Mouse (Mus musculus): ENCODE measurements around the gene Zbtb9. TPM values are rescaled to one million over a fixed set of nuclear protein-coding genes. Genes with fewer than 3 reads are reported as not detected.
A peak's percentile ranks its signal among the peaks of the same experiment; 100 is the strongest.
"Not testable (repeated sequence)": the region's sequence is repeated elsewhere in the genome, so short reads cannot be mapped to it uniquely, and the experiment has no call there.

The Zbtb9 gene
- total RNA-seq (2021): 1 to 10 TPM; 5.2 to 7.4 TPM
- long read RNA-seq, experiment 1, partial matches to known transcripts: 0 of 15 reads
- long read RNA-seq, experiment 1, other reads (novel, unspliced or antisense): 11 of 15 reads
- long read RNA-seq, experiment 2, partial matches to known transcripts: 0 of 7 reads
- long read RNA-seq, experiment 2, other reads (novel, unspliced or antisense): 5 of 7 reads

DNA sequence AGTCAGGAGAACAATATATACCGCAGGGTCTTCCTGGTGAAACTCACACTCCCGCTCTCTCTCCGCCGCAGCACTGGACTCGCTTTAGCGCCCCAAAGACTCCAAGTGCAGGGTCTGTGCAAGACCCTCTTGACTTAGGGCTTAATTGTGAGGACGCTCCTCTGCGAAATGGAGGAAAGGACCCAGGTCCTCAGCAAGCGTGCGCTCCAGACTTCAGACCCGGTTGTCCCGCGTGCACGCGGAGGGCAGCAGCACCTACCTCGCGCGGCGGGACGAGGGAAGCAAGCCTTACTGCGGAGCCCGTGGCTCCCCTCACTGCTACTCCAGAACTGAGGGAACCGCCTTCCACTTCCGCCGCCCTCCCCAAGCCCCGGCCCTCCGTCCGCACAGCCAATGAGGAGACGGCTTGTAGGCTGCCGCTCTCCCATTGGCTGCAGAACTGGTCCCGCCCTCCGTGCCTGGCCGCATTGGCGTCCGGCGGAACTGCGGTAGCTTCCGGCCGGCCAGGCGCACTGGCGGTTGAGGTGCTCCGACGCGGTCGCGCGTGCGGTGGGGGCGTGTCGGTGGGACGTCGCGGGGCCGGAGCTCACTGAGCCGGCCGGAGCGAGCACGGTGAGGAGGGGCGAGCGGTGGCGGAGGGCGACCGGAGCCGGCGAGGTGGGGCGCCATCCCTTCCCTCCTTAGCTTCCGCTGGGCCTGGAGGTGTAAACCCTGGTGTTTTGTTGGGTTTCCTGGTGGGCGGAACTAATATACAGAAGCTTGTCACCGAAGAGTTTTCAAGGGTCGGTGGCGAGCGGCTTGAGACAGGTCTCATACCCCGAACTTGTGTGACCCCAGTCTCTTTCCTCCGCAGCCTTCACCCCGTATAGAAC, at the start of gene Zbtb9:
Gene Zbtb9 (plus strand): TSS at position 465 of the 872 bp plus-strand sequence.
- DNase-seq: peak; percentile 98

DNA sequence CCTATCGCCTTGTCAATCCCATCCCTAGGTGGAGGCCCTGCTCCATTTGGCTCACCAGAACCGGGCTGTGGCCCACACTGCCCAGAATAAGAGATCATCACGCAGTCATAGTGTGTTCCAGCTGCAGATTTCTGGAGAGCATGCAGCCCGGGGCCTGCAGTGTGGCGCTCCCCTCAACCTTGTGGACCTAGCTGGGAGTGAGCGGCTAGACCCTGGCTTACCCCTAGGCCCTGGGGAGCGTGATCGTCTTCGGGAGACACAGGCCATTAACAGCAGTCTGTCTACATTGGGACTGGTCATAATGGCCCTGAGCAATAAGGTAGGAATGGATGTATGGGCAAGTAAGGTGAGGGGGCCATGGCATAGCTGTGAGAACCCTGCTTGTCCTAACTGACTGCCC, 47.6 kb upstream of the Zbtb9 start:
- not testable (repeated sequence) for DNase-seq

DNA sequence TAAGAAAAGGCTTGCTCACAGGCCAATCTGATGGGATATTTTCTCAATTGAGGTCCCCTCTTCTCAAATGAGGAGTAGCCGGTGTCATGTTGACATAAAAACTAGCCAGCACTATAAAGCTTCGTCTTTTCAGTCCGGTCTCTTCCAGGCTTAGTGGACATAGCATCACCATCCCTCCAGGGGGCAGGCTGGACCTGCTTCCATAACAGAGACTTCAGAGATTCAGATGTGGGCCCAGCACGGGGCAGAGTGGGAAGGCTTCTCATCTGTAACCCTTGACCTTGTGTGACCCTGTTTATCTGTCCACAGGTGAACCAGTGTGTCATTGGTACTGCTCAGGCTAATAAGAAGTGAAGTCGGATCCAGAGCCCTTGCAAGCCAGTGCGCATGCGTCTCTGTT, 41.2 kb upstream of the Zbtb9 start:
- peak; percentile 72 for DNase-seq

DNA sequence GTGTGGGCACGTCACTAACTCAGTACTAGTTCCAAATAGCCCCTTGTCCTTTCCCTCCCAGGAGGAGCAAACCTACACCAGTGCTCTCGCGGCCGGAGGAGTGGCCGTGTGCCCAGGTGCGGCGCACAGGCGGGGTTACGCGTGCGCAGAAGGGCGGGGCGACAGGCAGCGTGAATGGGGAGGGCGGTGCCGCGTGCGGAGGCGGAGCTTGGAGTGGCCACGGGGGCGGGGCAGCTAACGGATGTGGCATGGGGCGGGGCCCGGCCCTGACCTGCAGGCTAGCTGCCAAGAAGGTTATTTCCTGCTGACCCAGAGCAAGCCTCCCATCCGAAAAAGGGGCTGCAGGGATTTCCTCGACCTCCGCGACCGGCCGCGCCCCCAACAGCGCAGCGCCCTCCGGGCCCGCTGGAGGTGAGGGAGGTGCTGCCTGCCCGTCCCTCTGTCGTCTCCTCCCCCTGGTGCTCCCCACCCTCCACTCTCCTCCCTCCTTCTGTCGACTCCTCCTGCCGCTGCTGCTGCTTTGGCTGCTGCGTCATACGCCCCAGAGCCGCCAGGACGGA, 40.0 kb upstream of the Zbtb9 start, which contains the start of gene Phf1:
Gene Phf1 (plus strand): TSS at position 214 of the 560 bp plus-strand sequence.
- peak; percentile 99 for DNase-seq

DNA sequence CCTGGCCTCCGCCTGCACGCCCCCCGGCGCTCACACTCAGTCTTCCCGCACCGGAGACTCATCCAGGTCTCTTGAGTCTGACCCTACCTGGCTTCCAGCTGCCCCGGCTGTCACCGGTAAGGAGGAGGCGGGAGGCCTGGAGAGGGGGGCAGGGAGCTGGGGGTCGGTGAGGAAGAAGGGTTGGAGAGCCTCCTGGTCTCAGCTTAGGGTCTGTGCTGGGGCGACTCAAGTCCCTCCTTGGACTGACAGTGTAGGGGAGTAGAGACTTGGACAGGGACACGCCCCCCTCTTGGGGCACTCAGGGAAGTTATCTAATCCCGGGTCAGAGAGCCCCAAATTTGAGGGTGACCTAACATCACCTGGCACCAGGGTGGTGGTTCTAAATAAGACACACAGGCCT, 39.5 kb upstream of the Zbtb9 start:
- no peak for DNase-seq

DNA sequence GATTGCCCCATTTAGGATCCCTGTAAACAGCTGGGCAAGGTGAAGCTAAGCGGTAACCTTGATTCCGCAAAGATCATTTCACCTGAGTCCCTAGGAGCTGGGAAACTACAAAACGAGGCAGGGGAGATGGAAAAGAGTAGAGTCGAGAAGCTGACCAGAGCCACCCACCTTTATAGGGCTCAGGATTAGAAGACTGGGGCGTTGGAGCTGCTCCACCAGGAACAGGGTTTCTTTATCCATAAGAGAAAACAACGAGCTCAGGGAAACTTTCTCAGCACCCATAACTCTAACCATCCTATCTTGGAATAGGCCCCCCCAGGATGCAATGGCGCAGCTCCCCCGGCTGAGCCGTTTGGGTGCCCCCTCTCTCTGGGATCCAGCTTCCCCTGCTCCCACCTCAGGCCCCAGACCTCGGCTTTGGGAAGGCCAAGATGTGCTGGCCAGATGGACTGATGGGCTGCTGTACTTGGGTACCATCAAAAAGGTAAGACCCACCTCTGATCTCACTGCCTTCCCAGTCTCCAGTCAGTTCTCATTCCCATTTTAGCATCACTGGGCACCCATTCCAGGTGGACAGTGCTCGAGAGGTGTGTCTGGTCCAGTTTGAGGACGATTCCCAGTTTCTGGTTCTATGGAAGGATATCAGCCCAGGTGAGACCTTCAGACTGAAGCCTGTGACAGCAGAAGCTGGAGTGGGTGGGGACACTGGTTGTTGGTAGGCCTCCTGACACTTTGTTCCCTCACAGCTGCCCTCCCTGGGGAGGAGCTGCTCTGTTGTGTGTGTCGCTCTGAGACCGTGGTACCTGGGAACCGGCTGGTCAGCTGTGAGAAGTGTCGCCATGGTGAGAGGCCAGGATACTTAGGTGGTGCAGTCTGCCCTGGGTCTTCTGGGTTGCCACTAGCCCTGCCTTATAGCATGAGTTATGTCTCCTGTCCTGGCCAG, 38.8 kb upstream of the Zbtb9 start:
- no peak for DNase-seq

DNA sequence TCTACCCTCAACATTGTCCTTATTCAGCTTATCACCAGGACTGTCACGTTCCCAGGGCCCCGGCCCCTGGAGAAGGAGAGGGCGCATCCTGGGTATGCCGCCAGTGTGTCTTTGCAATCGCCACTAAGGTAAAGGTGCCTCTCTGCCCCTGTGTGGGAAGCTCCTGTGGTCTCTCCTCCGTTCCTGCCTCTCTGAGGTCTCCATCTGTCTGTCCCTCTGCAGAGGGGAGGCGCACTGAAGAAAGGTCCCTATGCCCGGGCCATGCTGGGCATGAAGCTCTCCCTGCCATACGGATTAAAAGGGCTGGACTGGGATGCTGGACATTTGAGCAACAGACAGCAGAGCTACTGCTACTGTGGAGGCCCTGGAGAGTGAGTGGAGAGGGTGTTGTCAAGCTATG, 37.9 kb upstream of the Zbtb9 start:
- no peak for DNase-seq

DNA sequence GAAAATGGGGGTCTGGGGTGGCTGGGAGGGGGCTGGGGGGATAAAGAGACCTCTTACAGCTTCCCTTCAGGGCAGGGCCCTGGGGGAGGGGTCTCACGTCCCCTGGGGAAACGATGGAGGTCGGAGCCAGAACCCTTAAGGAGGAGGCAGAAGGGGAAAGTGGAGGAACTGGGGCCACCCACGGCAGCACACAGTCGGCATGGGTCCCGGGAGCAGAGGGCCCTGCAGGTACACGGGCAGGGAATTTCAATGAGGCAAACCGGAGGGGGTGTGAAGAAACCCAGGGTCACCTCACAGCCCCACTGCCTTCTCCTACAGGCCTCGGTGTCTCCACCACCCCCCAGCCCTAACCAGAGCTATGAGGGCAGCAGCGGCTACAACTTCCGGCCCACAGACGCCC, 36.5 kb upstream of the Zbtb9 start:
- no peak for DNase-seq

DNA sequence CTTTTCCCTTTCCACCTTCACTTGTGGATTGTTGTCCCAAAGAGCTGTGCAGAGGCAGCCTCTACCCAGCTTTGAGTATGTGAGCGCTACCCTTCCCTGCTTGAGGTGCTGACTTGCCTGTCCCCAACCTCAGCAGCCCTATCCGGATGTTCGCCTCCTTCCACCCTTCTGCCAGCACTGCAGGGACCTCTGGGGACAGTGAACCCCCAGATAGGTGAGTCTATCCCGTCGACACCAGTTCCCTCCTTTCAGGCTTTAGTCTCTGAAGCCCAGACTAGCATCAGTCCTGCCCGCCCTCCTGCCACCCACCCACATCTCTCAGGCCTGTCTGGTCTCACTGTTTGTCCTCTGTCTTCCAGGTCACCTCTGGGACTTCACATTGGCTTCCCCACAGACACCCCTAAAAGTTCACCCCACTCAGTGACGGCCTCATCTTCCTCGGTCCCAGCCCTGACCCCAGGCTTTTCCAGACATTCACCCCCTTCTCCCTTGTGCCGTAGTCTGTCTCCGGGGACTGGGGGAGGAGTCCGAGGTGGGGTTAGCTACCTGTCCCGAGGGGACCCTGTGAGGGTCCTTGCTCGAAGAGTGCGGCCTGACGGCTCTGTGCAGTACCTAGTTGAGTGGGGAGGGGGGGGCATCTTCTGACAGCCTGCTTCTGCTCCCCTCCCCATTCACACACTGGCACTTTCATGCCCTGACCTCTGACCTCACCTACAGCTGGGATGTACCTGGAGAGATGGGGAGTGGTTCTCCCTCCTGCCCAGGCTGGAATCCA, 35.9 kb upstream of the Zbtb9 start:
- DNase-seq: no peak

DNA sequence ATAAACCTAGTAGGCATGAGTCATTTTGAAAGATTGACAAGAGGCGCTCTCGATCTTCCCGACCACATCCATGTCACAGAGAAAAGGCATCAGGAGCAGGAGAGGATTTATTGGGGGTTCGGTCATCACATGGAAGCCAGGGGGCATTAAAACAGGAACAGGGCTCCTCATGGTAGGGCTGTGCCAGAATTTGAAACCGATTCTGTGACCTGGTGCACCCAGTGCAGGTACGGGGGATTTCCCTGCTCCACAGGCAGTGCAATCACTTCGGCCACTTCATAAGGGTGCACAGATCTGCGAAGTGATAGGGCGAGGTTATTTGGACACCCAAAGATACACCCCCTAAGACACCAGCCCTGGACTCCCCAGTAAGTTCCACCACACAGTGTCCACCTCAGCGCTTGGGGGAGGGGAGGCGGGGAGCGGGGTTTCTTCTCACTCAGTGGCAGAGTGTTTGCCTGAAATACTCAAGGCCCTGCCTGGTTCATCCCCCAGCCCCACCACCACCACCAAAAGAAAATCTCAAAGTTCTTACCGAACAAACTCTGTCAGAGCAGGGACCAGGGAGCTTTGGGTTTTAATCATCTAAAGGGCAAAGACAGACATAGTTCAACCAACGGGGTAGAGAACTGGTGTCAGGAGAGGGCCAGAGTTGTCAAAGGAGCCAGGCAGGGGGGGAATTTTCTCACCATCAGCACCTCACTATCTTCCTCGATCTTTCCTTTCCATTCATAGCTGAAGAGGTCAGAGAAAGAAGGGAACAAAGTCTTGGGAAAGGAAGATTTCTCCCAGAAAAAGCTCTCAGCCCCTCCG, 34.9 kb upstream of the Zbtb9 start:
- no peak for DNase-seq

DNA sequence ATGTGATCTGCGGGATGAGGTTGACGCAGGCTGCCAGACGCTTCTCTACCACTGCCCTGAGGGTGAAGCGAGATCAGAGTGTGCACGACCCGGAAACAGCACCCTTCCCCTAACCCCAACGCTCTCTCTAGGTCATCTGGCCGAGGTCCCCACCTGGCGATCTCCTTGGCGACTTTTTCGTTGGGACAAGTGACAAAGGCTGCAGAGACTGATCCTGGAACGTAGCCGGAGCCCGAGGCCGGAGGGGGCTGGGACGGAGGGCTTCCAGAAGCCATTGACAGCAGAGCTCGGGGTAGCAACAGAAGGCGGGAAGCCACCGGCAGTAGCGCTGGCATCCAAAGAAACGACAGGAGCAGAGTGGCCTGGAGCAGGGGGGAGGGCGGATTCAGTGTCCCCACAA, 34.2 kb upstream of the Zbtb9 start:
- no peak for DNase-seq

DNA sequence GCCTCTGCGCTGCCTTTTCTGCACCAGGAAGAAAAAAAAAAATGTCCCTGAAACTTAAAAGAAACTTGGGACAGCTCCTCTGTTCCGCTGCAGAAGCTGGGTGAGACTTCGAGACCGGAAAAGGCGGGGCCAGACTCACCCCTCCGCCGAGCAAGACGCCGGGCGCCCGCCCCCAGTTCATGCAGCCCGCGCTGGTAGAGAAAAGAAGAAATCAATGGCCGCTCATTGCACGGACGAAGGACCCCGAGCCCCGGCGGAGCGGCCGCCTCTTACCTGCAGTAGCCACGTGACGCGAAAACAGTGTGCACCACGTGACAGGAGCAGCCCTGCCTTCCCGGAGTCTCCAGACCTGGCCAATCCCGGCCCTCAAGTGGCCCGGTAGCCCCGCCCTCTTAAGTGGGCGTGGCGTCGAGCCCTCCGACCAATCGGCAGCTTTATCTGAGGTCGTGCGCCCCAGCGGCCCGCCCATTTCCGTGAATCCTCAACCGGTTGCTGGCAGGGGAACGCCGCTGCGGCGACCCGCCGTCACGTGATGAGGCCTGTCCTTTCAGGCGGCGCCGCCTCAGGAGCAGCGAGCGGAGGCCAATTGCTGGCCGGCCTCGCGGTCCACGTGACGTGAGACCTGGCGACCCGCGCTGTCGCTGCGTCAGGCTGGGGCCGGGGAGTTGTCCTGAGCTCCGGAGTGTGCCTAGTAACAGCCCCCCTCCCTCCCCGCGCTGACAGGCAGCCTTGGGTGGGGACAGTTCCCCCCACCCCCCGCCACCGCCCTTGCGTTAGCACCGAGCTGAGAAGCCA, 33.6 kb upstream of the Zbtb9 start, which contains the start of gene Cuta:
Gene Cuta (minus strand): TSS at position 392 of the 795 bp plus-strand sequence.
- peak; percentile 99 for DNase-seq

DNA sequence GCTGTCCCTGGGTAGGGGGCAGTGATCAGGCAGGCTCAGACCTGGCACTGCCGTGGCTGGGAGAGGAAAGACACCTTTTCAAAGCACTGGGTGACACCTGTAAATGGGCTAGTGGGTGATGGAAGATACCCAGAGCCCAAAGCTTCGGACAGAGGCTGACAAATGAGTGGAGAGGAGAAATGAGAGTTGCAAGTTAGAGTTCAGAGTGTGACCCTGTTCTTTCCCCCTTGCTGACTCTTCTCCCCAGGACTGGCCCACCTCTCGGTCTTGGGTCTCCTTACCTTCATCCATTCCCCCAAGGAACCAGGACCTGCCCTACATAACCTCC, 33.0 kb upstream of the Zbtb9 start:
- no peak for DNase-seq

DNA sequence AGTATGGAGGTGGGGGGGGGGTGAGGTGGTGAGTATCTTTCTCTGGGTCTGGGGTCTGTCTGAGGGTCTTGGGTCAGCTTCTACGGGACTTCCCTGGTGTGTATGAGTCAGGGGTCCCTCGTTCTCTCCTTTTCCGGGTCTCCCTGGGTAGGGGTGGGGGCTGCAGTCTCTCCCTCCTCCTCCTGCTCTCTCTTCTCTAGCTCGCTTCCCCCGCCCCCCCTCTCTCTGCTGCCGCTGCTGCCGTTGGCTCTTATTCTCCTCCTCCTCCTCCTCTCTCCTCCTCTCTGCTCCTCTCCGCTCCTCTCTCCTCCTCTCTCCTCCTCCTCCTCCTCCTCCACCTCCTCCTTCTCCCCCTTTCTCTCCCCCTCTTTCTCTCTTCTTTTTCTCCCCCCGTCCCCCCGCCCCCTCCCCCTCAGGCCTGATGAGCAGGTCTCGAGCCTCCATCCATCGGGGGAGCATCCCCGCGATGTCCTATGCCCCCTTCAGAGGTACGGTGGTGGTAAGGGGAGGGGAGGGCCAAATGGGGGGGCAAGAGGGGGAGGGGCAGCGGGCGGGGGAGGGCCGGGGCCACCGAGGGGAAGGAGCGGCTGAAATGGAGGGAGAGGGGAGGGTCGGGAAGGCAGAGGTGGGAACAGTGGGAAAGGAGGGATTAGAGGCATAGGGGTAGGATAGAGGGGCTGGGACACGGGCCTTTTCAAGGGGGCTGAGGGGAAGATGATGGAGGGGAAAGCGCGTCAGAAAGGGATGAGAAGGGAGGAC, 31.8 kb upstream of the Zbtb9 start, which contains the start of gene Syngap1:
Gene Syngap1 (plus strand): TSS at position 223 of the 759 bp plus-strand sequence.
- DNase-seq: peak; percentile 68

DNA sequence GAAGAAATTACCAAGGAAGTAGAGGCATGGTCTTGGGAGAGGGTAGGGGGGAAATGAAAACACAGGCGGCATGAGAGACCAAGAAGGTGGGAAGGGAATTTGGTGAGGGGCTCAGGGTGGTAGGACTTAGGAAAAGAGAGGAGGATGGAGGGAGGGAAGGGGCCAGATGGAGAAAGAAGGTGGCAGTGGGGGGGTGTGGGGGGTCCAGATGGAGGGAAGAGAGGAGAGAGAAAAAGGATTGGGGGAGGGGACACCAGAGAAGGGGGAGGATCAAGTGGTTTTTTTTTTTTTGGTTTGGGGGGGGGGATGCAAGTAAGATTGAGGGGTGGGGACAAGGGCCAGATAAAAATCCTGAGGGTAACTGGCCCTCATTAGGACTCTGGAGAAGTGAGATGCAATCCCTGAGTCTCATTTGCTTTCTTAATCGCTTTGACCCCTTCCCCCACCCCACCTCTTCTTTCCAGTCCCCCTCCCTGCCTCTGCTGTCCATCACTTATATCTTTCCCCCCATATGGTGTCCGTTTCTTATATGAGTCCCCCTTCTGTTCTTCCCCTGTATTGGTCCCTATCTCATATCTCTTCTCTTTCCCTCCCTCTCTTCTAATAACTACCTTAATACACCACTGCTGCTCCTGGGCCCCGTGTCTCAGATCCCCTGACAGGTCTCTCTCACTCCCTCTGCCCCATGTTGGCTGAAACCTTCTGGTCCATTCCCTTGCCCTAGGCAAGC, 31.0 kb upstream of the Zbtb9 start:
- no peak for DNase-seq

DNA sequence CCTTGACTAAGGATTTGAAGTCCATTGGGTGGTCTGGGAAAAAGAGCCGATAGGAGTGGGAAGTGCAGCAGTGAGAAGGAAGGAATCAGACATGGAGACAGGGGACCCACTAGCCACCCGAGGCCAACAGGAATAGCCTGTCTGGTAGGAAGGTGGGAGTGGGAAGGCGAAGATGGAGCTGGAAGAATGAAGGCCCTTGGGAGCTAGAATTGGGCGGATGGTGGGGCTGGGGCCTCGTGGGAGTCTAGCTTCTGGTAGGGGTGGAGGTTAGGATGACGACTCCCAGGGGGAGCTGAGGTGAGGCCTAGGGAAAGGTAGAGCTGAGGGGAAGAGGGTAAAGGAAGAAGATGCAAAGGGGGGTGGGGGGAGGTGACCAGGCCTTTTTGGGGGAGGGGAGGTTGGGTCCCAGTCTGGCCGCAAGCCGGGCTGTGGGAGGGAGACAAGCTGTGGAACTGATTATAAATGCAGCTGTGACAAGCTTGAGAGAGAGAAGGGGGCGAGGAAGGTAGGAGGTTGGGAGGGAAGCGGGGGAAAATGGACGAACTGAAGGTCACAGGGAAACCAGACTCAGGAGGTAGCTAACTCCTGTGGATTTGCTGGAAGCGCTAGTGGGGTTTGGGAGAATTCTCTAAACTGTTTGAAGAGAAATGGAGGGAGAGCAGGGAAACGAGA, 27.0 kb upstream of the Zbtb9 start:
- no peak for DNase-seq

DNA sequence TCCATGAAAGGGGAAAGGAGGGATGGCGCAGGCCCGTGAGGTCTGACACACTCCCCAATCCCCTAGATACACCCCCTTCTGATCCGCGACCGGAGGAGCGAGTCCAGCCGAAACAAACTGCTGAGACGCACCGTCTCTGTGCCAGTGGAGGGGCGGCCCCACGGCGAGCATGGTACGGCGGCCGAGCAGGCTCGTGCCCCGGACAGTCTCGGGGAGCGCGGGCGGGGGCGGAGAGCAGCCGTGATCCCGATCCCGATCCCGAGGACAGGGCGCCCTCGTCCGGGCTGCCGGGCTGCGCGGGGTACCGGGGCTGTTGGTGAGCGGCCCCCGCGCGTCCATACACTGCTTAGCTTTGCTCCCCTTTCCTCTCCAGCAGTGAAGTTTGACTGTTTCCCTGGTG, 26.4 kb upstream of the Zbtb9 start:
- peak; percentile 93 for DNase-seq
